Mouse (Mus musculus) left cerebral cortex, postnatal 36 days (tissue): ENCODE measurements around the gene Hist1h4d. TPM values are rescaled to one million over a fixed set of nuclear protein-coding genes. Genes with fewer than 3 reads are reported as not detected.
"Not testable (repeated sequence)": the region's sequence is repeated elsewhere in the genome, so short reads cannot be mapped to it uniquely, and the experiment has no call there.

Experiments
- DNase-seq, 2 experiments: peaks; one replicate each; pipeline ENCODE4 v3.0.0; 2021 to 2022; ENCODE audit warnings: low spot score in 2 of 2, mixed read lengths in 1 of 2
- intact Hi-C: fragments of 180-260 bp; cut with DNase I; formaldehyde crosslinking; loops from one replicate; pipeline ENCODE4 v1.15.1; 2025
- total RNA-seq, 2 experiments: library from RNA; stranded (reverse); gene quantifications; 2 replicates each; pipeline ENCODE4 v1.2.3; 2021

The Hist1h4d gene
- total RNA-seq, 2 experiments from 2014 or later, result 160 to 166 TPM

GRCm38 (mm10) chr13:23544787-23545120 lies 36.6 kb upstream of the Hist1h4d start:
- DNase-seq, result peak; percentile 27 to 28
- intact Hi-C loops, result not testable (repeated sequence)

GRCm38 (mm10) chr13:23546694-23547093 lies 34.7 kb upstream of the Hist1h4d start:
- no peak for DNase-seq
- intact Hi-C loops, result no loop called here

GRCm38 (mm10) chr13:23550761-23551145 lies 30.6 kb upstream of the Hist1h4d start:
- DNase-seq, result no peak
- intact Hi-C loops, result no loop called here

GRCm38 (mm10) chr13:23551146-23551834 lies 30.1 kb upstream of the Hist1h4d start, which contains the start of gene Hist1h4f:
Hist1h4f (minus strand) TSS chr13:23551648.
- intact Hi-C loops, result not testable (repeated sequence)

GRCm38 (mm10) chr13:23551931-23552914 lies 29.2 kb upstream of the Hist1h4d start:
- intact Hi-C loops, result no loop called here
- no peak for DNase-seq

More at GRCm38 (mm10) chr13:23551146-23551834, 30.1 kb upstream of the Hist1h4d start, which contains the start of gene Hist1h4f:
- DNase-seq, result peak; percentile 91 to 93

GRCm38 (mm10) chr13:23552962-23553361 lies 28.4 kb upstream of the Hist1h4d start, which contains the start of gene Hist1h1d:
Hist1h1d (plus strand) TSS chr13:23553262.
- intact Hi-C loops, result no loop called here
- DNase-seq, result no peak

GRCm38 (mm10) chr13:23554393-23554792 lies 27.0 kb upstream of the Hist1h4d start:
- intact Hi-C loops, result no loop called here
- no peak for DNase-seq

GRCm38 (mm10) chr13:23554925-23555838 lies 26.2 kb upstream of the Hist1h4d start:
- intact Hi-C loops, result no loop called here
- peak; percentile 80 to 81 for DNase-seq

- DNase-seq, result peak; percentile 69 to 70
- intact Hi-C loops, result no loop called here
Observed at GRCm38 (mm10) chr13:23555839-23556416, 25.5 kb upstream of the Hist1h4d start.

GRCm38 (mm10) chr13:23556906-23557305 lies 24.5 kb upstream of the Hist1h4d start:
- DNase-seq, result no peak
- intact Hi-C loops, result no loop called here

GRCm38 (mm10) chr13:23560699-23561098 lies 20.7 kb upstream of the Hist1h4d start:
- intact Hi-C loops, DNase-seq: not testable (repeated sequence)

- intact Hi-C loops, DNase-seq: not testable (repeated sequence)
Observed at GRCm38 (mm10) chr13:23561531-23561882, 19.9 kb upstream of the Hist1h4d start.

GRCm38 (mm10) chr13:23561883-23562659 lies 19.3 kb upstream of the Hist1h4d start, which contains the start of gene Hist1h3e:
Hist1h3e (minus strand) TSS chr13:23562369.
- intact Hi-C loops, result not testable (repeated sequence)
- DNase-seq, result peak; percentile 94 to 95

- intact Hi-C loops, result no loop called here
- DNase-seq, result peak in 1 of 2 experiments; percentile 43
Observed at GRCm38 (mm10) chr13:23562699-23563462, 18.5 kb upstream of the Hist1h4d start.

- intact Hi-C loops, result no loop called here
Observed at GRCm38 (mm10) chr13:23564482-23564881, 16.9 kb upstream of the Hist1h4d start.

GRCm38 (mm10) chr13:23570261-23571021 lies 11.0 kb upstream of the Hist1h4d start:
- peak in 1 of 2 experiments; percentile 82 for DNase-seq
- intact Hi-C loops, result not testable (repeated sequence)

More at GRCm38 (mm10) chr13:23564482-23564881, 16.9 kb upstream of the Hist1h4d start:
- no peak for DNase-seq
